Mouse (Mus musculus): Measurements from ENCODE around the gene Trnt1. TPM values are rescaled to one million over a fixed set of nuclear protein-coding genes. Genes with fewer than 3 reads are reported as not detected.

Gene Trnt1
- polyA plus RNA-seq, 1 experiment from 2014 or later, result 59.2 TPM

- H3K27ac ChIP-seq, result no peak overlapping the region
- H3K4me3 ChIP-seq, result no peak overlapping the region
- 45% methylated on average over 3 of the region's 3 CpGs for WGBS (ENCODE audit: insufficient replicate concordance)
- H3K4me2 ChIP-seq, result no peak overlapping the region
- H3K4me1 ChIP-seq, result peaks cover 4% of the 10 kb centered on the region; the same call in 1 of the 2 replicates
- H3K9me3 ChIP-seq (replicated peaks), result no peaks in the 10 kb centered on the region
- ATAC-seq, result no peak
- no peaks in the 10 kb centered on the region for H3K36me3 ChIP-seq
- no peak overlapping the region for H3K9ac ChIP-seq
- no peaks in the 10 kb centered on the region for H3K27me3 ChIP-seq (replicated peaks)
These were observed 21.1 kb upstream of the Trnt1 start for GRCm38 (mm10) chr6:106747804-106748203.

GRCm38 (mm10) chr6:106748887-106749388 lies 20.0 kb upstream of the Trnt1 start, which contains the start of gene Il5ra:
Il5ra (minus strand) TSS chr6:106749037.
- H3K9ac ChIP-seq, result no peak within 1 kb of the TSS
- 17% methylated on average over 6 of the region's 6 CpGs for WGBS (ENCODE audit: insufficient replicate concordance)

GRCm38 (mm10) chr6:106750291-106750690 lies 18.6 kb upstream of the Trnt1 start:
- H3K36me3 ChIP-seq, result no peaks in the 10 kb centered on the region
- WGBS (ENCODE audit: insufficient replicate concordance), result 77% methylated on average over 7 of the region's 7 CpGs
- no peaks in the 10 kb centered on the region for H3K9me3 ChIP-seq (replicated peaks)
- H3K9ac ChIP-seq, result no peak overlapping the region
- no peaks in the 10 kb centered on the region for H3K27me3 ChIP-seq (replicated peaks)
- H3K4me2 ChIP-seq, result no peak overlapping the region
- no peak for ATAC-seq
- no peak overlapping the region for H3K27ac ChIP-seq
- H3K4me3 ChIP-seq, result no peak overlapping the region
- peaks cover 4% of the 10 kb centered on the region; the same call in 1 of the 2 replicates for H3K4me1 ChIP-seq

More at GRCm38 (mm10) chr6:106748887-106749388, 20.0 kb upstream of the Trnt1 start, which contains the start of gene Il5ra:
- no peaks in the 10 kb centered on the region for H3K27me3 ChIP-seq (replicated peaks)
- no peak within 1 kb of the TSS for H3K27ac ChIP-seq
- H3K4me2 ChIP-seq, result no peak within 1 kb of the TSS
- no peak within 1 kb of the TSS for H3K4me3 ChIP-seq
- peak; percentile 60 for ATAC-seq
- H3K4me1 ChIP-seq, result peaks cover 4% of the 10 kb centered on the region; the same call in 1 of the 2 replicates
- H3K9me3 ChIP-seq (replicated peaks), result no peaks in the 10 kb centered on the region
- no peaks in the 10 kb centered on the region for H3K36me3 ChIP-seq

GRCm38 (mm10) chr6:106758299-106758698 lies 10.6 kb upstream of the Trnt1 start:
- H3K9ac ChIP-seq, result no peak overlapping the region
- H3K27me3 ChIP-seq (replicated peaks), result no peaks in the 10 kb centered on the region
- H3K36me3 ChIP-seq, result no peaks in the 10 kb centered on the region
- H3K27ac ChIP-seq, result no peak overlapping the region
- 46% methylated on average over 3 of the region's 3 CpGs for WGBS (ENCODE audit: insufficient replicate concordance)
- H3K4me2 ChIP-seq, result no peak overlapping the region
- no peaks in the 10 kb centered on the region for H3K9me3 ChIP-seq (replicated peaks)
- H3K4me1 ChIP-seq, result peaks cover 15% of the 10 kb centered on the region; the same call in 1 of the 2 replicates
- ATAC-seq, result no peak
- no peak overlapping the region for H3K4me3 ChIP-seq

- peaks cover 15% of the 10 kb centered on the region; the same call in 1 of the 2 replicates for H3K4me1 ChIP-seq
- no peak overlapping the region for H3K9ac ChIP-seq
- H3K27ac ChIP-seq, result no peak overlapping the region
- H3K9me3 ChIP-seq (replicated peaks), result no peaks in the 10 kb centered on the region
- WGBS (ENCODE audit: insufficient replicate concordance), result 50% methylated on average over 3 of the region's 3 CpGs
- H3K4me2 ChIP-seq, result no peak overlapping the region
- no peak for ATAC-seq
- H3K4me3 ChIP-seq, result no peak overlapping the region
- no peaks in the 10 kb centered on the region for H3K36me3 ChIP-seq
- H3K27me3 ChIP-seq (replicated peaks), result no peaks in the 10 kb centered on the region
These were observed 8.3 kb upstream of the Trnt1 start for GRCm38 (mm10) chr6:106760473-106761218.

GRCm38 (mm10) chr6:106761486-106761885 lies 7.4 kb upstream of the Trnt1 start:
- Histone ChIP-seq H3K36me3 (no peaks in the 10 kb centered on the region), H3K4me2 (no peak overlapping the region), H3K4me1 (peaks cover 15% of the 10 kb centered on the region; the same call in 1 of the 2 replicates), H3K9ac (no peak overlapping the region), H3K4me3 (no peak overlapping the region), H3K9me3 (replicated peaks) (no peaks in the 10 kb centered on the region), H3K27ac (no peak overlapping the region), H3K27me3 (replicated peaks) (no peaks in the 10 kb centered on the region)
- peak; percentile 62 for ATAC-seq
- 31% methylated on average over 1 of the region's 1 CpGs for WGBS (ENCODE audit: insufficient replicate concordance)

GRCm38 (mm10) chr6:106765892-106766291 lies 3.0 kb upstream of the Trnt1 start:
- Histone ChIP-seq H3K4me1 (peaks cover 26% of the 10 kb centered on the region), H3K4me3 (no peak overlapping the region), H3K9ac (no peak overlapping the region), H3K27ac (no peak overlapping the region), H3K27me3 (replicated peaks) (no peaks in the 10 kb centered on the region; the same call in 1 of the 2 replicates), H3K36me3 (no peaks in the 10 kb centered on the region), H3K9me3 (replicated peaks) (no peaks in the 10 kb centered on the region), H3K4me2 (no peak overlapping the region)
- ATAC-seq, result no peak
- 50% methylated on average over 1 of the region's 1 CpGs for WGBS (ENCODE audit: insufficient replicate concordance)

GRCm38 (mm10) chr6:106766774-106767173 lies 2.1 kb upstream of the Trnt1 start:
- no peak overlapping the region for H3K27ac ChIP-seq
- 61% methylated on average over 4 of the region's 4 CpGs for WGBS (ENCODE audit: insufficient replicate concordance)

GRCm38 (mm10) chr6:106769290-106769866 lies 458 bp downstream of the Trnt1 start:
- peak overlapping the region; percentile 81 for H3K4me2 ChIP-seq
- H3K4me1 ChIP-seq, result peaks cover 18% of the 10 kb centered on the region
- H3K27ac ChIP-seq, result peak overlapping the region; percentile 71
- H3K4me3 ChIP-seq, result peak overlapping the region; percentile 79
- peak; percentile 78 for ATAC-seq
- no peaks in the 10 kb centered on the region; the same call in 1 of the 2 replicates for H3K27me3 ChIP-seq (replicated peaks)
- H3K9ac ChIP-seq, result peak overlapping the region; percentile 77
- H3K36me3 ChIP-seq, result peaks cover 31% of the 10 kb centered on the region
- H3K9me3 ChIP-seq (replicated peaks), result no peaks in the 10 kb centered on the region
- 1% methylated on average over 33 of the region's 33 CpGs for WGBS (ENCODE audit: insufficient replicate concordance)

More at GRCm38 (mm10) chr6:106766774-106767173, 2.1 kb upstream of the Trnt1 start:
- ATAC-seq, result no peak
- Histone ChIP-seq H3K4me2 (no peak overlapping the region), H3K4me3 (no peak overlapping the region), H3K36me3 (peaks cover 7% of the 10 kb centered on the region), H3K27me3 (replicated peaks) (no peaks in the 10 kb centered on the region; the same call in 1 of the 2 replicates), H3K9ac (no peak overlapping the region), H3K4me1 (peaks cover 21% of the 10 kb centered on the region), H3K9me3 (replicated peaks) (no peaks in the 10 kb centered on the region)

- Histone ChIP-seq H3K27ac (peak overlapping the region; percentile 71; the same call in 1 of the 2 replicates), H3K27me3 (replicated peaks) (no peaks in the 10 kb centered on the region; the same call in 1 of the 2 replicates)
- WGBS (ENCODE audit: insufficient replicate concordance), result 36% methylated on average over 4 of the region's 4 CpGs
These were observed 1.1 kb downstream of the Trnt1 start for GRCm38 (mm10) chr6:106770046-106770445.

GRCm38 (mm10) chr6:106787138-106787537 lies 18.2 kb downstream of the Trnt1 start:
- Histone ChIP-seq H3K36me3 (peaks cover 52% of the 10 kb centered on the region), H3K4me3 (no peak overlapping the region), H3K27me3 (replicated peaks) (no peaks in the 10 kb centered on the region), H3K9ac (no peak overlapping the region), H3K4me2 (no peak overlapping the region), H3K9me3 (replicated peaks) (no peaks in the 10 kb centered on the region), H3K27ac (no peak overlapping the region), H3K4me1 (no peaks in the 10 kb centered on the region)
- 70% methylated on average over 3 of the region's 3 CpGs for WGBS (ENCODE audit: insufficient replicate concordance)
- ATAC-seq, result no peak

More at GRCm38 (mm10) chr6:106770046-106770445, 1.1 kb downstream of the Trnt1 start:
- H3K4me3 ChIP-seq, result peak overlapping the region; percentile 79
- H3K9me3 ChIP-seq (replicated peaks), result no peaks in the 10 kb centered on the region
- ATAC-seq, result no peak
- H3K4me2 ChIP-seq, result peak overlapping the region; percentile 81
- peaks cover 18% of the 10 kb centered on the region for H3K4me1 ChIP-seq
- H3K9ac ChIP-seq, result peak overlapping the region; percentile 77
- peaks cover 35% of the 10 kb centered on the region for H3K36me3 ChIP-seq

GRCm38 (mm10) chr6:106791429-106791828 lies 22.5 kb downstream of the Trnt1 start:
- Histone ChIP-seq H3K9me3 (replicated peaks) (no peaks in the 10 kb centered on the region), H3K27me3 (replicated peaks) (no peaks in the 10 kb centered on the region), H3K4me3 (no peak overlapping the region), H3K9ac (no peak overlapping the region), H3K4me1 (no peaks in the 10 kb centered on the region), H3K27ac (no peak overlapping the region), H3K36me3 (peaks cover 64% of the 10 kb centered on the region), H3K4me2 (no peak overlapping the region)
- 82% methylated on average over 8 of the region's 8 CpGs for WGBS (ENCODE audit: insufficient replicate concordance)
- ATAC-seq, result no peak
